In genomic region chr11:96068231-96068630, GRCm38 (mm10) we compare ENCODE assay signal across 1 mouse cellular context.
A peak's percentile ranks its signal among the peaks of the same experiment; 100 is the strongest.
TF ChIP-seq lines count a peak whose summit lies in the region.

No protein-coding gene starts in this region.

TF ChIP-seq in myocyte, 11 proteins besides CTCF, POLR2A, EP300 and RAD21:
- TF ChIP-seq POLR2AphosphoS2 (IDR thresholded peaks at IDR 0.05; ENCODE audit: insufficient read length, low read depth) (peak; percentile 38), TCF3 (IDR thresholded peaks at IDR 0.05; ENCODE audit: insufficient read length, low read depth) (no peak)
